Mouse (Mus musculus): Measurements from ENCODE around the gene Fbxl13.

- TF ChIP-seq CTCF (IDR thresholded peaks at IDR 0.05; ENCODE audit: insufficient read depth, low read length), result no peak
- no peak for TF ChIP-seq POLR2A (IDR thresholded peaks at IDR 0.05; ENCODE audit: borderline replicate concordance, extremely low read depth, low read depth, low read length)
These were observed 15.4 kb upstream of the Fbxl13 start for GRCm38 (mm10) chr5:21660850-21661249.
